Mouse (Mus musculus) C2C12 (cell line): ENCODE data around the gene Cep68.

ENCODE experiments used
- CTCF ChIP-seq: IDR thresholded peaks from one replicate; pipeline ENCODE4 v1.5.1; 2011; ENCODE audit not compliant: control insufficient read depth, insufficient read depth, insufficient read length
- USF1 ChIP-seq: IDR thresholded peaks from one replicate; pipeline ENCODE4 v1.6.1; 2011; ENCODE audit warnings: low read depth, mild to moderate bottlenecking, control low read depth, moderate library complexity

GRCm38 (mm10) chr11:20277106-20277505 is 27.9 kb upstream of the Cep68 start:
- TF ChIP-seq USF1 (no peak), CTCF (no peak)
